Mouse (Mus musculus) lung, postnatal 0 days (tissue): ENCODE results near the gene Ltbr.

Source experiments
- CTCF ChIP-seq: IDR thresholded peaks from 2 replicates; pipeline ENCODE4 v1.5.1; 2016; ENCODE audit warnings: antibody characterized with exemption, mild to moderate bottlenecking
- EP300 ChIP-seq: IDR thresholded peaks from 2 replicates; pipeline ENCODE4 v1.6.1; 2016; ENCODE audit warnings: antibody characterized with exemption, mild to moderate bottlenecking, control low read depth

GRCm38 (mm10) chr6:125350995-125351324, 37.3 kb upstream of the Ltbr start:
- no peak for TF ChIP-seq CTCF
- TF ChIP-seq EP300, result no peak
